Mouse (Mus musculus): ENCODE results near the gene Dhrs7b.

Gene Dhrs7b

DNA sequence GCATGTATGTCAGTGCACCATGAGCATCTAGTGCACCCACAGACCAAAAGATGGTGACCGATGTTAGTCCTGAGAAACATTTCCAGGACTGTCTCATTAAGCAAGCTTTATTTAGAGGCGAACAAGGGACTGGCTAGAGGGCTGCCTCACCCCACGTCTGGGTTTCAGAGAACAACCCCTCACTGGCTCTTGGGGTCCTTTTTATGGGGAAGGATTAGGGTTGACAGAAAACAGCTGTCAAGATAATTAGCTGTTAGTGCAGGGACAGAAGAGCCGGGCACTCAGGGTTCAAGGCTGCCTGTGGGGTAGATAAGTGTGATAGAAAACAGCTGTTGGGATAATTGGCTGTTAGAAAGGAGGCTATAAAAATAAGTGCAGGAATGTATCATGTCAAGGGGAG lies 65.5 kb downstream of the Dhrs7b start:
- DNase-seq (ENCODE audit: extremely low spot score), result peak; percentile 48

DNA sequence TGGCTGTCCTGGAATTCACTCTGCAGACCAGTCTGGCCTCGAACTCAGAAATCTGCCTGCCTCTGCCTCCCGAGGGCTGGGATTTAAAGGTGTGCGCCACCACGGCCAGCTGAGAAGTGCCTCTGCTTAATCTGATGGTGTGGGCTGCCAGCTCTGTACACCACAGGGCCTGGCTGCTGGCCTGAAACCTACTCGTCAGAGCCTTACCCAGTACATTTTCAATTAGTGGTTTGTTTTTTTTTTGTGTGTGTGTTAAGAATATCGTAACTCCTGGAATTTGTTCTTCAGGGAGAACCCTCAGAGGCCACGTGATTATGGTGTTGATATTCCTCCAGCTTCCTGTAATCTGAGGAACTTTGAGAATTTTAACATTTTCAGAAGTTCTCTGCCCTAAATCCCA lies 71.6 kb downstream of the Dhrs7b start:
- DNase-seq (ENCODE audit: extremely low spot score), result no peak

DNA sequence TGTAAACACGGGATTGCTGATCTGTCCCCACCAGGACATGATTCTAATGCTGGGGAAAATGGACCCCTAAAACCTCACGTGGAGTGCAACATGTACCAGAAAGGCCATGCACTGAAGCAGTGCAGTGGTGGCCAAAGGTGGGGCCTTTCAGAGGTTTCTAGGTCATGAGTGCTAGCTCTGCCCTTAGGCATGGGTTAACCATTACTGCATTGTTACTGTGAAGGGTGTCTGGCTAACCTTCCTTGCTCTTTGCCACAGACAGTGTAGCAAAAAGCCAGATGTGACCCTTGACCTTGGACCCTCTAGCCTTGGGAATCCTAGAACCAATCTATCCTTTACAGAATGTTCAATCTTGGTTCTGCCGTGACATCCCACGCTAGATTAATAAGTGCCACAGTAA lies 72.1 kb downstream of the Dhrs7b start:
- peak; percentile 17 for DNase-seq (ENCODE audit: extremely low spot score)

DNA sequence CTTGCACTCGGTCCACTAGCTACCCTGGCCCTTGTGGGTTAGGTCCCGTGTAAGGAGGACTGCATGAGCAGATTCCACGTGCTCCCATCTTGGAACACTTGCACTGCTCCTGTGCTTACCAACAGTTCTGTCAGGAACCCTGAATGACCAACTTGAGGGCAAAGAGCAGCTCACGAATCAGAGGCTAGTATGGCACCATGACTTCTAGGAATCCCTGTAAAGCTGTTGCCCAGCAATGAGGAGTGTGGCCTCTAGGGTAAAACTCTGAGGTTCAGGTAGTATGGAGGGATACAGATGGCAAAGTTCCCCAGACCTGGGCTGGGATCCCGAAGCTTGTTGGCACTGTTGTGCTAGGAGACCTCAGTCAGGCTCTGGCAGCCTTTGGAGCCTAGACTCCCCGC lies 73.2 kb downstream of the Dhrs7b start:
- DNase-seq (ENCODE audit: extremely low spot score), result no peak

DNA sequence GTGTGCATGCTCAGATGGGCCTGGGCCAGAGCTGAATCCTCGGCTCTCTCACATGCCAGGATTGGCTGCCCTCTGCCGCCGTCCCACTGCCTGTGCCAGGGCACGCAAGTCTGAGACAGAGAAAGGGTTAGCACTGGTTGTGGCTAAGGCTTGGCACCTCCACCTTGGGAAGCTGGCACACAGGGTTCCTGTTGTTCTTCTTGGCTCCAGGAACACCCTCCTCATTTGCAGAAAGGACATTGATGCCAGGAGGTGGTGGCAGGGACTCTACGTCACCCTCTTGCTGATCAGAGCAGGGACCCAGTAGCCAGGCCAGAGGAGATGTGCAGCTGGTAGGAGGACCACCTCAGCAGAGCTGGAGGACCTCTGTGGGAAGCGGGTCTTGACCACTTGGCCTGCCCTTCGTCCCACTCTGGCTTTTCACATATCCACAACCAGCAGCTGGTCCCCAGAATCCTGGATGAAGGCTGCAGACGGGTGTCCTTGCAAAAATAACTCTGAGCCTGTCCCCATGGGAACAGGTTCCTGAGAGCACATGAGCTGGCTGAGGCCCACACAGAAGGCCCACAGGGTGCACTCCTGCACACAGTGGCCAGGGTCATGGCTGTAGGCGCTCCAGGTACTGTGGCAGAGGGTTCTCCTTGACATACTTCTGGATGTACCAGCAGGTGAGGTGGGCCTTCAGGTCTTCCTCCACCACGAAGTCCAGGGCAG lies 75.1 kb downstream of the Dhrs7b start:
- no peak for DNase-seq (ENCODE audit: extremely low spot score)

DNA sequence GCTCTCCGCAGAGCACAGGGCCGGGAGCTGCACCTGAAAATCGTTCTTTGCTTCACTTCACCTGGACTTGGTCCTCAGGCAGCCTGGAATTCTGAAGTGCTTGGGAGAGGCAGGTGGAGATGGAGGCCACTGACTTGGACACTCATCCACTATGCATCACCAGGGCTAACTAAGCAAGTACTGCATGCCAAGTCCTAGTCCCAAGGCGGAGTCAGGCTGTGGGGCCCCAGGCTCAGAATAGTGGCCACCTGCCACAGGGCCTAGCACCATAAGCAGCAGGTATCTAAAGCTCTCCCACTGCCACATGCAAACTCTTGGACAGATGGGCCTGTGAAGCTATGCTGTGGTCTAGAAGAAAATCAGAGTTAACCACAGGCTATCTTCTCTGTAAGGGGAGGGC lies 76.0 kb downstream of the Dhrs7b start:
- no peak for DNase-seq (ENCODE audit: extremely low spot score)

DNA sequence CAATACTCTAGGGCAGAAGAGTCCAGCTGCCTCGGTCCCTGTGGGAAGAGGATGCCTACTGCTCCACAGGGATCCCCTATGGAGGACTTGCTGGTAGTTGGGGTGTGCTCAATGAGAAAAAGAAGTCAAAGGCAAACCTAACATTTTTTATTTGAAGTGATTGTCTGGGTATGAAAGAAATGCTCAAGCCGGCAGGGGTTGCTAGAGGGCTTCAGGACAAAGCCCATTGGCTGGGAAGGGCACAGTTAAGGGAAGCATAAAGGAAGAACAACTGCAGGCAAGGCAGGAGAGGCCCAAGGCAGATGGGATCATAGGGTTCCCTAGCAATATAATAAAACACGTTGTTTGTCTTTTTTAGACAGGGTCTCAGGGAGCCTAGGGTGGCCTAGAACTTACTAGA lies 77.6 kb downstream of the Dhrs7b start:
- no peak for DNase-seq (ENCODE audit: extremely low spot score)

DNA sequence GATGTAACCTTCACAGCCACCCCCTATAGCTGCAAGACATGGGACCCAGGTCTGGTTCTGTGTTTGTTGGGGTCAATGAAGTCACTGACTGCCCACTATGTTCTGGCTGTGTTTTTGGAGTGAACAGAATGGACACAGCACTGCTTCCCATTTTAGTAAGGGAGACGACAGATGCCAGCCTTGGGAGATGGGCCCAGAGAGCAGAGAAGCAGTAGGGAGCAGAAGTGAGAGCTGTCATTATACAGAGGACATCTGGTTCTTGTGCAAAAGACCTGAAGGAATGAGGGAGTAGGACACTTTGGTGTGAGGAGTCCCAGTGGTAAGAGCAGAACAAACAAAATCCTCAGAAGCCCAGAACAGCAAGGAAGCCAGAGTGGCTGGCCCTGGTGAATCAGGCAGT lies 79.2 kb downstream of the Dhrs7b start:
- no peak for DNase-seq (ENCODE audit: extremely low spot score)

Measured in embryo, embryonic 9.5 days (tissue).